Mouse (Mus musculus) liver, embryonic 14.5 days (tissue): Measurements from ENCODE around the gene Uox. TPM values are rescaled to one million over a fixed set of nuclear protein-coding genes. Genes with fewer than 3 reads are reported as not detected.
A peak's percentile ranks its signal among the peaks of the same experiment; 100 is the strongest.

Source experiments
- ATAC-seq: fragments of 200-750 bp; cut with Nextera tagmentation; 2 replicates; pipeline ENCODE4 v1.8.0; 2017; ENCODE audit warnings: moderate number of reproducible peaks, mild to moderate bottlenecking, moderate library complexity; ENCODE audit not compliant: insufficient read depth
- DNase-seq, 3 experiments: peaks; one replicate each; pipeline ENCODE4 v3.0.0-alpha.2; 2012 to 2013; ENCODE audit warnings: low read depth in 3 of 3, low spot score in 3 of 3
- H3K27ac ChIP-seq: fragments of 300-500 bp; sonication (generic); 2 replicates; pipeline ENCODE4 v1.5.1; 2014; ENCODE audit warnings: moderate library complexity, mild to moderate bottlenecking, control low read depth, inconsistent platforms
- H3K27me3 ChIP-seq: fragments of 300-500 bp; sonication (generic); 2 replicates; pipeline ENCODE4 v1.6.1; 2014; ENCODE audit warnings: mild to moderate bottlenecking, low read length, moderate library complexity; ENCODE audit not compliant: control insufficient read depth, insufficient read depth
- H3K36me3 ChIP-seq: fragments of 300-500 bp; sonication (generic); replicated peaks from 2 replicates; pipeline ENCODE4 v1.6.1; 2014; ENCODE audit warnings: low read depth; ENCODE audit not compliant: control insufficient read depth, insufficient read depth
- H3K4me1 ChIP-seq, 2 experiments: fragments of 200-500 bp in 1 of 2; fragments of 300-500 bp in 1 of 2; sonication (generic) in 1 of 2; replicated peaks; 2 replicates each; pipeline ENCODE4 v1.6.1; 2012 to 2014; ENCODE audit warnings: antibody characterized with exemption in 1 of 2, inconsistent platforms in 1 of 2, low read length in 1 of 2; ENCODE audit not compliant: control insufficient read depth in 2 of 2, insufficient read depth in 2 of 2
- H3K4me2 ChIP-seq: fragments of 300-500 bp; sonication (generic); 2 replicates; pipeline ENCODE4 v1.6.1; 2014; ENCODE audit warnings: low read depth, mild to moderate bottlenecking, control low read depth, moderate library complexity
- H3K4me3 ChIP-seq, 2 experiments: fragments of 200-500 bp in 1 of 2; fragments of 300-500 bp in 1 of 2; sonication (generic) in 1 of 2; 2 replicates each; pipeline ENCODE4 v1.5.1; 2012 to 2014; ENCODE audit warnings: low read depth in 2 of 2, low read length in 2 of 2, mild to moderate bottlenecking in 2 of 2, control low read depth in 1 of 2, inconsistent platforms in 1 of 2, moderate library complexity in 1 of 2; ENCODE audit not compliant: insufficient read depth in 1 of 2
- H3K9ac ChIP-seq: fragments of 300-500 bp; sonication (generic); replicated peaks from 2 replicates; pipeline ENCODE4 v1.6.1; 2014; ENCODE audit warnings: mild to moderate bottlenecking, control low read depth, moderate library complexity
- H3K9me3 ChIP-seq: fragments of 300-500 bp; sonication (generic); 2 replicates; pipeline ENCODE4 v1.6.1; 2016; ENCODE audit warnings: low read length, mixed read lengths; ENCODE audit not compliant: control insufficient read depth
- CTCF ChIP-seq: IDR thresholded peaks from 2 replicates; pipeline ENCODE4 v1.5.1; 2016; ENCODE audit warnings: antibody characterized with exemption, low read depth, control low read depth
- EP300 ChIP-seq: IDR thresholded peaks from 2 replicates; pipeline ENCODE4 v1.6.1; 2016; ENCODE audit warnings: antibody characterized with exemption, low read depth
- WGBS: fragments of 180-500 bp; shearing (Covaris S2); extraction: QIAGEN DNeasy Blood & Tissue Kit; methylation state at CpG from one replicate; pipeline ENCODE4 v1.1.7; 2014; ENCODE audit not compliant: insufficient replicate concordance; 5-methylcytosine and 5-hydroxymethylcytosine counted together
- polyA plus RNA-seq, 2 experiments: library from polyadenylated mRNA; depleted of rRNA in 1 of 2; stranded (reverse) in 1 of 2; unstranded in 1 of 2; fragments of >200 nt; fragmentation: Nextera tagmentation in 1 of 2; extraction: Ambion mirVana in 1 of 2; gene quantifications; 2 replicates each; pipeline versions ENCODE4 v1.2.1 to v1.2.3; 2012 to 2014

Gene Uox
- polyA plus RNA-seq (2012; rRNA removed) (2.5 and 4.3 TPM in 2 replicates), polyA plus RNA-seq (2014; fragmentation: Nextera tagmentation; extraction: Ambion mirVana) (6.4 and 7.1 TPM in 2 replicates)

DNA sequence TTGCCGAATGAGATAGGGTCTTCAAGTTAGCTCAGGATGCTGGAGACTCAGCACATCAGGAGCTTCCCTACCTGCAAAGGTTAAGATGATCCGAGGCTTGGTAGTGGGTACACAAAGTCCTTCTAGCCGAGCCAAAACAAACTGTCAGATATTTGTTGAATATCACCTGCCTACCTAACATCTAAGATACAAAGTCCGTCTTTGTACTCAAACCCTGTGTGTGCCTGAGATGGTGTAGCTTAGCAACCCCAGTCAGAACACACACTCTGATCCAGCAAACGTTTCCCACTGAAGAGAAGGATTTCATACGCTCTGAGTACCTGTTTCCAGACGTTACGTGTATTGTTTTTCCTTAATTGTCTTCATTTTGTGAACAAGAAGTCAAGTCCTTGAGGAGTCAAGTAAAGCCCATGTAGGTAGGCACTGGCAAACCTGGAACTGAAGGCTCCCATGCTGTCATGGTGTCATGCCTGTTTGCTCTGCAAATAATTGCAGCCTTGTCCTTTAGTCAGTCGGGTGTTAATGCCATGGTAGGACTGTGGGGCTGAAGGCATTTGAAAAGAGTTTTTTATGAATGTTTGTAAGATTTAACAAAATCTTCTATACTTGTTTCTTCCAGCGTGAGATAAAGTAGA lies at the start of gene Uox:
Gene Uox (plus strand): TSS at position 279 of the 635 bp plus-strand sequence.
- TF ChIP-seq EP300 (no peak), CTCF (no peak)
- ATAC-seq: peak; percentile 70
- no peak for DNase-seq
- H3K9me3 ChIP-seq: no peaks in the 10 kb centered on the region
- no peaks in the 10 kb centered on the region for H3K27me3 ChIP-seq
- peaks cover 0 to 4% of the 10 kb centered on the region in 2 experiments; a peak in 1 of 4 replicates for H3K4me1 ChIP-seq
- no peak within 1 kb of the TSS; the same call in 1 of the 2 replicates for H3K27ac ChIP-seq
- no peak within 1 kb of the TSS for H3K9ac ChIP-seq
- WGBS: 61% methylated on average over 10 of the region's 10 CpGs
- H3K36me3 ChIP-seq: no peaks in the 10 kb centered on the region
- no peak within 1 kb of the TSS for H3K4me3 ChIP-seq
- H3K4me2 ChIP-seq: 0 out of 2 replicates have a peak within 1 kb of the TSS, but pooled peaks have one; percentile 8

DNA sequence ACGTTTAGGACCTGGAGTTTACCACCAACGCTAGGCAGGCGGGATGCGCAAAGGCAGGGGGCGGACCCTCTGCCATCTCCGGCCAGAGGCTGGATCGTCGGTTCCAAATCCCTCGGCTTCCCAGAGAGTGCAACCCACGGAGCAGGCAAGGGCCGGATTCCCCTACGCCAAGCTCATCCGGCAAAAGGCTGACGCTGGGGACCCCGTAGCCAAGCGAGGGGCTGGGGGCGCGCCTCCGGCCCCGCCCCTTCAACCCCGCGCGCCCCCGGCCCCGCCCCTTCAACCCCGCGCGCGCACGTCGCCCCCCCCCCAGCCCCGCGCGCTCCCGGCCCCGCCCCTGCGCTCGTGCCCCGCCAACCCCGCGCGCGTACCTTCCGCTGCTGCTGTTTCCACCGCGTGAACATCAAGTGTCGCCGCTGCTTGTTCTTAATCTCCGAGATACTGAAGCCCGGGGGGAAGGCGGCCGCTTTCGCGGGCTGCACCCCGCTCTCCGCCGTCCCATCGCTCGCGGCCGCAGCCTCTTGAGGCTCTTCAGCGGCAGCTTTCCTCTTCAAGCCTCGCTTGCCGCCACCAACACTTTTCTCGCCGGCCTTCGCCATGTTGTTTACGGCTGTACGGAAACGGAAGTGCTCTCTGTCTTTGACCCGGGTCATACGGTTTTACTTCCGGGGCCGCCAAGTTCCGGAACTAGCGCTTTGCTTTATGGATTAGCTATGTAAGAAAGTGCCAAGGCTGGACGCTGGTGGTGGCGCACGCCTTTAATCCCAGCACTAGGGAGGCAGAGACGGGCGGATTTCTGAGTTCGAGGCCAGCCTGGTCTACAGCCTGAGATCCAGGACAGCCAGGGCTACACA lies 49.2 kb upstream of the Uox start, which contains the start of gene Rpf1:
Gene Rpf1 (minus strand): TSS at position 632 of the 854 bp plus-strand sequence.
- H3K27ac ChIP-seq: peak within 1 kb of the TSS; percentile 89
- H3K4me2 ChIP-seq: peak within 1 kb of the TSS; percentile 94
- no peaks in the 10 kb centered on the region for H3K9me3 ChIP-seq
- H3K36me3 ChIP-seq: peaks cover 16% of the 10 kb centered on the region
- ATAC-seq: peak; percentile 95
- peaks cover 4 to 8% of the 10 kb centered on the region in 2 experiments; a peak in 3 of 4 replicates for H3K4me1 ChIP-seq
- H3K9ac ChIP-seq: peak within 1 kb of the TSS; percentile 89
- peak within 1 kb of the TSS; percentile 92 to 96 for H3K4me3 ChIP-seq
- DNase-seq: peak; percentile 83 to 88 (median 84)
- TF ChIP-seq CTCF: no peak
- TF ChIP-seq EP300: peak; percentile 41
- WGBS: under 1% methylated on average over 60 of the region's 82 CpGs
- H3K27me3 ChIP-seq: no peaks in the 10 kb centered on the region

DNA sequence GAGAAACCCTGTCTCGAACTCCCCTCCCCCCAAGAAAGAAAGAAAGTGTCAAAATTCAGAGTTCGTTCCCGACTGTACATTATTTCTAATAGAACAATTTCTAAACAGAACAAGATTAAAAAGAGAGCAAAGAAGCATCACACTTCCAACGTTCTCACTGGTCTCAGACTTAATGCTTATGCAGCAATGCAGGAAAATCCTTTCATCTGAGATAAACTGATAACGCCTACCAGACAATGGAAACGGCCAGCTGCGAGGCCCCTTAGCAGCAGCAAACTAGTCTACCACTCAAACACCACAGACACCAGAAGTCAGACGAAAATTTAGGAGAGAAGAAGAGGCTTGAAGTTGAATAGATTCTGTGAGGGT lies 48.6 kb upstream of the Uox start:
- ATAC-seq: no peak
- 4% methylated on average over 8 of the region's 8 CpGs for WGBS

DNA sequence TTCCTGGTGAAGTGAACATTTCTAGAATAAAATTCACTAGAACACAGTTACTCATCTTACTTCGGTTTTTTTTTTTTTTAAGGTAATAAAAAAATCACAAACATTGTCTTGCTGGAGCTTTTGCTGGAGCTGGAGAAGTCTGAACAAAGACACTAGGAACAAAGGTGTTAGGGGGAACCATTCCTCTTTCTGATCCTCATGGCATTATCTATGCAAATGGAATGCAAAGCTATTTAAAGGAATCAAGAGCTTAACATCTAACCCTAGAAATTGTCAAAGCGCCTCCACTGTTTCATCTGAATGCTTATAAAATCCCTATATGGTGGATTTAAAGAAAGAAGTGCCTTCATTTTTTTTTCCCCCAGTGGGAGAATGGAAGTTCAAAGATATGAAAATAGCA lies 41.9 kb upstream of the Uox start:
- H3K9me3 ChIP-seq: no peaks in the 10 kb centered on the region
- no peaks in the 10 kb centered on the region for H3K27me3 ChIP-seq
- H3K36me3 ChIP-seq: no peaks in the 10 kb centered on the region
- ATAC-seq: no peak
- no peak overlapping the region for H3K4me2 ChIP-seq
- TF ChIP-seq EP300: no peak
- no peak for TF ChIP-seq CTCF
- H3K4me3 ChIP-seq: no peak overlapping the region
- DNase-seq: no peak
- WGBS: 39% methylated on average over 2 of the region's 2 CpGs
- H3K4me1 ChIP-seq: no peaks in the 10 kb centered on the region
- no peak overlapping the region for H3K27ac ChIP-seq
- no peak overlapping the region for H3K9ac ChIP-seq

More for the DNA sequence above, 48.6 kb upstream of the Uox start:
- no peak for TF ChIP-seq EP300
- no peak for TF ChIP-seq CTCF
- Histone ChIP-seq H3K9me3 (no peaks in the 10 kb centered on the region), H3K27ac (peak overlapping the region; percentile 89), H3K27me3 (no peaks in the 10 kb centered on the region), H3K4me2 (peak overlapping the region; percentile 94), H3K4me3 (peak overlapping the region; percentile 92 to 96), H3K4me1 (peaks cover 4 to 8% of the 10 kb centered on the region in 2 experiments; a peak in 3 of 4 replicates), H3K9ac (peak overlapping the region; percentile 89), H3K36me3 (peaks cover 16% of the 10 kb centered on the region)
- DNase-seq: no peak

DNA sequence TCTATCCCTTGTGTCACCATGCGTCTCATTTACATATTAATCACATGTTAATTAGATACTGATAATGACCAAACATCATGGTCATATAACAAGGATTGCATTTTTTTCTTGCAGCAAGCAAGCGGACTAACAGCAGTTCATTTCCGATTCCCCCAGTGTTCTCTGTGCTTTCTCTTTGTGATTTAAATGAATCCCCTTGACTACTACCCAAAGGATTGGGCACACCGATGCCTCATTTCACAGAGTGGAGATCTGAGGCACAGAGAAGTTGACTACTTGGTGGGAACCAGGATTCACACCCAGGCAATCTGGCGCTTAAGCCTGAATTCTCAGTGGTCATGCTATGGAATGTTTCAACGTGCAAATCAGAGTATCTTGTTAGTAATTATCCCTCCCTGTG lies 35.2 kb upstream of the Uox start:
- DNase-seq (no peak), ATAC-seq (no peak)
- H3K27me3 ChIP-seq: no peaks in the 10 kb centered on the region
- H3K4me1 ChIP-seq: no peaks in the 10 kb centered on the region
- H3K27ac ChIP-seq: no peak overlapping the region
- H3K9me3 ChIP-seq: no peaks in the 10 kb centered on the region
- no peaks in the 10 kb centered on the region for H3K36me3 ChIP-seq
- no peak overlapping the region for H3K4me3 ChIP-seq
- 57% methylated on average over 6 of the region's 6 CpGs for WGBS
- TF ChIP-seq EP300 (no peak), CTCF (no peak)
- no peak overlapping the region for H3K9ac ChIP-seq
- no peak overlapping the region for H3K4me2 ChIP-seq
